Mouse (Mus musculus) testis, adult 2 months (tissue): ENCODE data around the gene Cdca5.

ENCODE experiments used
- CTCF ChIP-seq: fragments of 200-500 bp; IDR thresholded peaks from 2 replicates; pipeline ENCODE4 v1.5.1; 2012; ENCODE audit warnings: low read depth, mild to moderate bottlenecking, inconsistent platforms, low read length, moderate library complexity; ENCODE audit not compliant: control insufficient read depth, insufficient read depth, insufficient replicate concordance
- POLR2A ChIP-seq: fragments of 200-500 bp; IDR thresholded peaks from 2 replicates; pipeline ENCODE4 v1.6.1; 2012; ENCODE audit warnings: low read depth, mild to moderate bottlenecking, inconsistent platforms, low read length, moderate library complexity; ENCODE audit not compliant: control insufficient read depth

DNA sequence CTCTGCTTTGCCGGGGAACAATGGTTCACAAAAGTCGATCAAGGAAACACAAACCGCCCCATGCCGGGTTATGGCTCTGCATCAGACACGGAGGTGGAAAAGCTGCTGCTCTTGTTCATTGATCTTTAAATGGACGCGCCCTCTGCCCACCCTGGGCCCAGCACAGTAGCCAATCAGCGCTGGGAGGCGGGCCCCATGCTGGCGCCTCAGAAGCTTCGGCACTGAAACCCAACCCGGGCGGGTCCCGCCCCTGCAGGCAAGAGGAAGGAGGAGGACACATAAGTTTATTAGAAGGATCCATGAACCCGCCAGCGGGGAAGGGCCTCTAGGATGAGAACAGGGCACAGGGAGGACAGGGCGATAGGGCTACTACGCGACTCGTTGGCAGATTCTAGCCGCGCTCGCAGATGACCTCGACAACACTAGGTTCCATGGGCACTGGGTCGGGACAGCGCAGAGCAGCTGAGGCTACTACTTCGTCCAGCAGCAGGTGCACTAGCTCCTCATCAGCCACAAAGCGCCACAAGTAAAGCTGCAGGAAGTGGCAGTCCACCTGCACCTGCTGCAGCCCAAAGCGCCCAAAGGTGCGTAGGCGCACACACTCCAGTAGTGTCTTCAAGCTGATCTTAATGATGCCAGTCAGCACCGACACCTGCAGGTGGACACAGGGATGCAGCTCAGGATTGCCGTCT, 16.9 kb upstream of the Cdca5 start, which contains the start of gene Tm7sf2:
- TF ChIP-seq POLR2A (no peak), CTCF (no peak)
